Mouse (Mus musculus): ENCODE results near the gene Tnk2.
"Not testable (repeated sequence)": the region's sequence is repeated elsewhere in the genome, so short reads cannot be mapped to it uniquely, and the experiment has no call there.

Tnk2 gene

GRCm38 (mm10) chr16:32636331-32636730 is 7.3 kb upstream of the Tnk2 start:
- DNase-seq (ENCODE audit: low read depth, low spot score): no peak

- DNase-seq (ENCODE audit: low read depth, low spot score): peak; percentile 93
Observed at GRCm38 (mm10) chr16:32636871-32637521, 6.7 kb upstream of the Tnk2 start.

GRCm38 (mm10) chr16:32638476-32638875 is 5.2 kb upstream of the Tnk2 start:
- DNase-seq (ENCODE audit: low read depth, low spot score): peak; percentile 95

GRCm38 (mm10) chr16:32640096-32640495 is 3.6 kb upstream of the Tnk2 start:
- DNase-seq (ENCODE audit: low read depth, low spot score): no peak

GRCm38 (mm10) chr16:32640683-32641082 is 3.0 kb upstream of the Tnk2 start:
- not testable (repeated sequence) for DNase-seq (ENCODE audit: low read depth, low spot score)

- no peak for DNase-seq (ENCODE audit: low read depth, low spot score)
Observed at GRCm38 (mm10) chr16:32641440-32642219, 2.0 kb upstream of the Tnk2 start.

GRCm38 (mm10) chr16:32642280-32642679 is 1.4 kb upstream of the Tnk2 start:
- no peak for DNase-seq (ENCODE audit: low read depth, low spot score)

- peak; percentile 64 for DNase-seq (ENCODE audit: low read depth, low spot score)
Observed at GRCm38 (mm10) chr16:32644069-32644800, 561 bp downstream of the Tnk2 start.

- no peak for DNase-seq (ENCODE audit: low read depth, low spot score)
Observed at GRCm38 (mm10) chr16:32644801-32645170, 1.1 kb downstream of the Tnk2 start.

- DNase-seq (ENCODE audit: low read depth, low spot score): peak; percentile 68
Observed at GRCm38 (mm10) chr16:32645361-32645914, 1.8 kb downstream of the Tnk2 start.

GRCm38 (mm10) chr16:32646014-32646413 is 2.3 kb downstream of the Tnk2 start:
- no peak for DNase-seq (ENCODE audit: low read depth, low spot score)

GRCm38 (mm10) chr16:32647712-32648111 is 4.0 kb downstream of the Tnk2 start:
- no peak for DNase-seq (ENCODE audit: low read depth, low spot score)

GRCm38 (mm10) chr16:32650461-32650860 is 6.8 kb downstream of the Tnk2 start:
- no peak for DNase-seq (ENCODE audit: low read depth, low spot score)

- no peak for DNase-seq (ENCODE audit: low read depth, low spot score)
Observed at GRCm38 (mm10) chr16:32650974-32651618, 7.4 kb downstream of the Tnk2 start.

- DNase-seq (ENCODE audit: low read depth, low spot score): no peak
Observed at GRCm38 (mm10) chr16:32654071-32654733, 10.5 kb downstream of the Tnk2 start.

GRCm38 (mm10) chr16:32655534-32655933 is 11.9 kb downstream of the Tnk2 start:
- DNase-seq (ENCODE audit: low read depth, low spot score): peak; percentile 75

GRCm38 (mm10) chr16:32656321-32656720 is 12.6 kb downstream of the Tnk2 start:
- peak; percentile 91 for DNase-seq (ENCODE audit: low read depth, low spot score)

- DNase-seq (ENCODE audit: low read depth, low spot score): no peak
Observed at GRCm38 (mm10) chr16:32656794-32657193, 13.1 kb downstream of the Tnk2 start.

- DNase-seq (ENCODE audit: low read depth, low spot score): no peak
Observed at GRCm38 (mm10) chr16:32657498-32658250, 14.0 kb downstream of the Tnk2 start.

- DNase-seq (ENCODE audit: low read depth, low spot score): no peak
Observed at GRCm38 (mm10) chr16:32658743-32659171, 15.1 kb downstream of the Tnk2 start.
